Mouse (Mus musculus) lung, embryonic 15.5 days (tissue): ENCODE data around the gene Cox19. TPM values are rescaled to one million over a fixed set of nuclear protein-coding genes. Genes with fewer than 3 reads are reported as not detected.
A peak's percentile ranks its signal among the peaks of the same experiment; 100 is the strongest.

ENCODE experiments used
- ATAC-seq: fragments of 200-750 bp; cut with Nextera tagmentation; 2 replicates; pipeline ENCODE4 v1.8.0; 2017; ENCODE audit warnings: moderate number of reproducible peaks, borderline replicate concordance; ENCODE audit not compliant: low FRiP score, low TSS enrichment; ENCODE audit errors: extremely low read depth
- H3K27ac ChIP-seq: fragments of 300-500 bp; sonication (generic); 2 replicates; pipeline ENCODE4 v1.5.1; 2015; ENCODE audit warnings: moderate library complexity, mild to moderate bottlenecking, inconsistent platforms
- H3K27me3 ChIP-seq: fragments of 300-500 bp; sonication (generic); 2 replicates; pipeline ENCODE4 v1.6.1; 2015; ENCODE audit warnings: inconsistent platforms
- H3K36me3 ChIP-seq: fragments of 300-500 bp; sonication (generic); 2 replicates; pipeline ENCODE4 v1.6.1; 2015; ENCODE audit warnings: inconsistent platforms
- H3K4me1 ChIP-seq: fragments of 300-500 bp; sonication (generic); 2 replicates; pipeline ENCODE4 v1.6.1; 2015; ENCODE audit warnings: inconsistent platforms
- H3K4me2 ChIP-seq: fragments of 300-500 bp; sonication (generic); 2 replicates; pipeline ENCODE4 v1.6.1; 2015; ENCODE audit warnings: inconsistent platforms, mild to moderate bottlenecking, moderate library complexity
- H3K4me3 ChIP-seq: fragments of 300-500 bp; sonication (generic); 2 replicates; pipeline ENCODE4 v1.5.1; 2015; ENCODE audit warnings: mild to moderate bottlenecking, inconsistent platforms
- H3K9ac ChIP-seq: fragments of 300-500 bp; sonication (generic); 2 replicates; pipeline ENCODE4 v1.6.1; 2015; ENCODE audit warnings: inconsistent platforms
- H3K9me3 ChIP-seq: fragments of 300-500 bp; sonication (generic); 2 replicates; pipeline ENCODE4 v1.6.1; 2016; ENCODE audit warnings: inconsistent platforms
- WGBS: fragments of 180-500 bp; shearing (Covaris S2); methylation state at CpG from one replicate; pipeline ENCODE4 v1.1.7; 2015; 5-methylcytosine and 5-hydroxymethylcytosine counted together
- polyA plus RNA-seq: library from polyadenylated mRNA; unstranded; fragments of >200 nt; fragmentation: Nextera tagmentation; extraction: Ambion mirVana; gene quantifications from 2 replicates; pipeline ENCODE4 v1.2.1, GENCODE M21; 2015

Gene Cox19
- polyA plus RNA-seq, 1 experiment from 2014 or later = 92.9 TPM

- Histone ChIP-seq H3K4me3 (no peak overlapping the region), H3K4me1 (no peaks in the 10 kb centered on the region), H3K27ac (no peak overlapping the region), H3K36me3 (no peaks in the 10 kb centered on the region), H3K9me3 (no peaks in the 10 kb centered on the region), H3K27me3 (no peaks in the 10 kb centered on the region), H3K4me2 (no peak overlapping the region), H3K9ac (no peak overlapping the region)
- 85% methylated on average over 9 of the region's 9 CpGs for WGBS
- ATAC-seq = no peak
These were observed 47.6 kb downstream of the Cox19 start for GRCm38 (mm10) chr5:139303646-139304061.

DNA sequence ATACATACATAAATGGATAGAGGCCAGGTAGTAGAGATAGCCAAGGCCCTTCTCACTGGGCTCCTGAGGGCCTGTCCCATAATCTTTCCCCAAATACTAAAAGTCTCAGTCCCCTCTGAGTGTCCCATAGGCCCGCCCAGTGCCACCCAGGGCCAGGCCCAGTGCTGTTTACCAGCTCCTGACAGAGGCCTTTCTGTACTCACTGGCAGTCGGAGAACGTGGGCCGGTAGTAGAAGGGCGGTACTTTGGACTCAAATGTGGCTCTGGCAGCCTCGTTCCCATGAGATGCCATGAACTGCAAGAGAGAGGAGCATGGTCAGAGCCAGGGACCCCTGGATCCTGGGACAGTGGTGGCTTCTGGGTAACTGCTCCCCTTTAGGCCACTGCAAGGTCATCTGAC lies 49.1 kb downstream of the Cox19 start:
- Histone ChIP-seq H3K9me3 (no peaks in the 10 kb centered on the region), H3K27ac (no peak overlapping the region), H3K4me3 (no peak overlapping the region), H3K27me3 (no peaks in the 10 kb centered on the region), H3K4me1 (no peaks in the 10 kb centered on the region), H3K36me3 (no peaks in the 10 kb centered on the region), H3K4me2 (no peak overlapping the region), H3K9ac (no peak overlapping the region)
- no peak for ATAC-seq
- WGBS = 79% methylated on average over 6 of the region's 6 CpGs

- Histone ChIP-seq H3K36me3 (no peaks in the 10 kb centered on the region), H3K9me3 (no peaks in the 10 kb centered on the region), H3K27ac (no peak overlapping the region), H3K9ac (no peak overlapping the region), H3K4me3 (no peak overlapping the region), H3K4me2 (no peak overlapping the region), H3K4me1 (no peaks in the 10 kb centered on the region), H3K27me3 (no peaks in the 10 kb centered on the region)
- no peak for ATAC-seq
- WGBS = 72% methylated on average over 5 of the region's 5 CpGs
These were observed 53.5 kb downstream of the Cox19 start for GRCm38 (mm10) chr5:139297745-139298144.

- WGBS = 89% methylated on average over 10 of the region's 10 CpGs
- no peak for ATAC-seq
These were observed 54.1 kb downstream of the Cox19 start for GRCm38 (mm10) chr5:139297092-139297491.

GRCm38 (mm10) chr5:139294089-139294488 lies 57.1 kb downstream of the Cox19 start:
- Histone ChIP-seq H3K9ac (no peak overlapping the region), H3K4me2 (no peak overlapping the region), H3K27ac (no peak overlapping the region), H3K27me3 (no peaks in the 10 kb centered on the region), H3K4me1 (no peaks in the 10 kb centered on the region), H3K4me3 (no peak overlapping the region), H3K9me3 (no peaks in the 10 kb centered on the region), H3K36me3 (no peaks in the 10 kb centered on the region)
- WGBS = 78% methylated on average over 2 of the region's 2 CpGs
- no peak for ATAC-seq

More at GRCm38 (mm10) chr5:139297092-139297491, 54.1 kb downstream of the Cox19 start:
- H3K27me3 ChIP-seq = no peaks in the 10 kb centered on the region
- no peaks in the 10 kb centered on the region for H3K36me3 ChIP-seq
- H3K4me3 ChIP-seq = no peak overlapping the region
- no peaks in the 10 kb centered on the region for H3K9me3 ChIP-seq
- no peaks in the 10 kb centered on the region for H3K4me1 ChIP-seq
- H3K4me2 ChIP-seq = no peak overlapping the region
- H3K9ac ChIP-seq = no peak overlapping the region
- no peak overlapping the region for H3K27ac ChIP-seq

GRCm38 (mm10) chr5:139291811-139292560 lies 59.2 kb downstream of the Cox19 start:
- Histone ChIP-seq H3K27ac (no peak overlapping the region), H3K4me2 (no peak overlapping the region), H3K9me3 (no peaks in the 10 kb centered on the region), H3K4me3 (no peak overlapping the region), H3K36me3 (no peaks in the 10 kb centered on the region), H3K27me3 (no peaks in the 10 kb centered on the region), H3K4me1 (peaks cover 3% of the 10 kb centered on the region), H3K9ac (no peak overlapping the region)
- 47% methylated on average over 6 of the region's 6 CpGs for WGBS
- no peak for ATAC-seq

GRCm38 (mm10) chr5:139290467-139291259 lies 60.6 kb downstream of the Cox19 start:
- no peak overlapping the region for H3K9ac ChIP-seq
- no peak overlapping the region for H3K27ac ChIP-seq
- 78% methylated on average over 12 of the region's 12 CpGs for WGBS
- H3K27me3 ChIP-seq = no peaks in the 10 kb centered on the region
- no peaks in the 10 kb centered on the region for H3K9me3 ChIP-seq
- H3K4me1 ChIP-seq = peaks cover 16% of the 10 kb centered on the region
- H3K4me2 ChIP-seq = no peak overlapping the region
- H3K36me3 ChIP-seq = no peaks in the 10 kb centered on the region
- no peak for ATAC-seq
- no peak overlapping the region for H3K4me3 ChIP-seq

DNA sequence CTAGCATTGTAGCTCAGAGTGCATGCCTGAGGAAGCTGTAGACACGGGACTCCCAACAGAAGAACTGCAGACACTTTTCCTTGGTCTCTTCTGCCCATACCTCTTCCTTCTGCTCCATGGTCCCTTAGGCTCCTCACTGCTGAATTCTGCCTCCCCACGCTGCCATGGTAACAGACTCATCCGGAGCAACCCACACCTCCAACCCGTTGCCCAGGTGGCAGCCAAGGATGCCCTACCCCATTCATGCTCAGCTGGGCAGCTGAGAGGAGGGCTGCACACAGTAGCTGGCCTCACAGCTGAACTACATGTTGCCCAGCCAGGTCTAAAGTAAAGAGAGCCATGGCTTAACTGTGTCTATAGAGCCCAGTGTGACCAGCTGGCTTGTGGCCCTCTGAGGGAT lies 62.6 kb downstream of the Cox19 start:
- Histone ChIP-seq H3K4me3 (no peak overlapping the region), H3K9me3 (no peaks in the 10 kb centered on the region), H3K9ac (no peak overlapping the region), H3K27me3 (no peaks in the 10 kb centered on the region), H3K4me2 (no peak overlapping the region), H3K36me3 (no peaks in the 10 kb centered on the region), H3K27ac (no peak overlapping the region), H3K4me1 (peaks cover 17% of the 10 kb centered on the region)
- 76% methylated on average over 4 of the region's 4 CpGs for WGBS
- no peak for ATAC-seq

GRCm38 (mm10) chr5:139287787-139288186 lies 63.4 kb downstream of the Cox19 start:
- 84% methylated on average over 4 of the region's 4 CpGs for WGBS
- no peaks in the 10 kb centered on the region for H3K27me3 ChIP-seq
- no peaks in the 10 kb centered on the region for H3K36me3 ChIP-seq
- no peak overlapping the region for H3K4me3 ChIP-seq
- no peak for ATAC-seq
- H3K9ac ChIP-seq = no peak overlapping the region
- no peak overlapping the region for H3K4me2 ChIP-seq
- H3K4me1 ChIP-seq = peaks cover 17% of the 10 kb centered on the region
- no peaks in the 10 kb centered on the region for H3K9me3 ChIP-seq
- H3K27ac ChIP-seq = no peak overlapping the region

GRCm38 (mm10) chr5:139287099-139287498 lies 64.1 kb downstream of the Cox19 start:
- no peaks in the 10 kb centered on the region for H3K36me3 ChIP-seq
- H3K27ac ChIP-seq = peak overlapping the region; percentile 75
- 76% methylated on average over 5 of the region's 5 CpGs for WGBS

More at GRCm38 (mm10) chr5:139287099-139287498, 64.1 kb downstream of the Cox19 start:
- Histone ChIP-seq H3K4me2 (no peak overlapping the region), H3K27me3 (no peaks in the 10 kb centered on the region), H3K4me3 (no peak overlapping the region), H3K4me1 (peaks cover 21% of the 10 kb centered on the region), H3K9ac (no peak overlapping the region), H3K9me3 (no peaks in the 10 kb centered on the region)
- no peak for ATAC-seq
